Mouse (Mus musculus): ENCODE results near the gene Kat5.

- TF ChIP-seq CTCF (IDR thresholded peaks at IDR 0.05; ENCODE audit: borderline replicate concordance, extremely low read depth, insufficient read depth, insufficient read length), result no peak
- TF ChIP-seq POLR2A (IDR thresholded peaks at IDR 0.05; ENCODE audit: borderline replicate concordance, extremely low read depth, insufficient read depth, insufficient read length, poor library complexity, severe bottlenecking), result no peak
These were observed 30.3 kb upstream of the Kat5 start for GRCm38 (mm10) chr19:5640339-5640738.

Data from brain, embryonic 14.5 days (tissue).